Mouse (Mus musculus): Measurements from ENCODE around the gene Krt9. TPM values are rescaled to one million over a fixed set of nuclear protein-coding genes. Genes with fewer than 3 reads are reported as not detected.

Krt9 gene
- polyA plus RNA-seq, 3 experiments from 2014 or later, result not detected

DNA sequence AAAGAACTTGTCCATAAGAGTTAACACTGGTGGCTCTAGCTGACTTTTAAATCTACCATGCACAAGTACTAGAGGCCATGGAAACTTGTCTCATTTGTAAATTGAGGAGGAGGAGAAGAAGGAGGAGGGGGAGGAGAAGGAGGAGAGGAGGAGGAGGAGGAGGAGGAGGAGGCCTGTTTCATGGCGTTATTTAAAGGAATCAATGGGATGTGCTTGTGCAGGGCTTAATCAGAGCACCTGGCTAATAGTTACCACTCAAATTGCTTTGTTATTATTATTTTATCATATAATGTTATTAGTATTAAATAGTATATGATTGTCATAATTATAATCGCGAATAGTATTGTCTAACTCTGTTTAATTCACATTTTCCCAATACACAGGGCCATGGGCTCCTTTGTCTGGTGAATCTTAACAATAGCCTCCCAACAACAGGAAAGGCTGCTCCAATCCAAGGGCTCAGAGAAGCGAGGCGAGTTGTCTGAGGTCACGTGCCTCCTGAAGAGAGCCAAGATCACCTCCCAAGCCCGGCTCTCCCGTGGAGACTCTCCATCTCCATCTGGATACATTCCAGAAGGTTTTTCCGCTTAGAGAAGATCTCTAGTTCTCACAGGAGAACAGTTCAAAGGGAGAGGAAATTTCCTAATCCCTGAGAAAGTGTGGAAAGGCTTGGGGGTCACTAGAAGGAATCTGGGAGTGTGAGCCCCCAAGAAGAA is 44.3 kb downstream of the Krt9 start, which contains the start of gene Krt19:
TSS of gene Krt19 (minus strand) at position 51 of the 716 bp plus-strand sequence.
- no peak for ATAC-seq

- no peak for ATAC-seq
Measured at GRCm38 (mm10) chr11:100147566-100148353, 45.3 kb downstream of the Krt9 start.

- no peak for ATAC-seq
Measured at GRCm38 (mm10) chr11:100145858-100146560, 47.0 kb downstream of the Krt9 start.

DNA sequence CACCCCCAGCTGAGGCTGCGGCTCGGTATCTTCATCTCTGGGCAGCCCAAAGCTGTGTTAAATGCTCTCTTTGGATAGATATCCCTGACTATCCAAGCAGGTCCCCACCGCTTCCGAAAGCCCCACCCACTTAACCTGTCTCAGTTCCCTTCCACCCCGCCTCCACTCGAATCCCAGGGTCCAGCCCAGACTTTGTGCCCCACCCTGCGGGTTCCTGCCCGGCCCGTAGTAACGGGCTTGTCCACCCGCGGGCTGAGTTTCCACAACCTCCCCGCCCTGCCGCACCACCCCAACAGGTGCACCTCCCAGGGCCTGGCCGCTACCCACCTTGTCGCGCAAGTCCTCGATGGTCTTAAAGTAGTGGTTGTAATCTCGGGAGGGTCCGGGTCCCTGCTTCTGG is 47.9 kb downstream of the Krt9 start:
- no peak for ATAC-seq

- no peak for ATAC-seq
Measured at GRCm38 (mm10) chr11:100140966-100141365, 52.1 kb downstream of the Krt9 start.

- no peak for ATAC-seq
Measured at GRCm38 (mm10) chr11:100139391-100139790, 53.7 kb downstream of the Krt9 start.

DNA sequence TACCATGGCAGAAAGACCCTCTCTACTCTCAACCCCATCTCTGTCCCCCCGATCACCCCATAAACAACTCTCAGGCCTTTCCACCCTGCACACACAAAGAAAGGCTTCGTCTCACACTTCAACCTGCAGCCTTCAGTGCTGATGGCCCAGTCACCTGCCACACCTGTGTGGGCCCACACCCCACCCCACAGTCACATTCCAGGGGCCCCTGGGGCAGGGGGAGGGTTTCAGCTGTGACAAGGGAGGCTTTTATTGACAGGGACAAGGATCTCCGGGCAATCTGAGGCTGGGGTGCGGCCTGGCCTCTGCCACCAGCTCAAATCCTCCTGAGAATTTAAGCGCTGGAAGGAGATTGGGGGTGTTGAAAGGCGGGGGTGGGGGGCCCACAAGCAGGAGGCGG is 54.2 kb downstream of the Krt9 start:
- no peak for ATAC-seq

DNA sequence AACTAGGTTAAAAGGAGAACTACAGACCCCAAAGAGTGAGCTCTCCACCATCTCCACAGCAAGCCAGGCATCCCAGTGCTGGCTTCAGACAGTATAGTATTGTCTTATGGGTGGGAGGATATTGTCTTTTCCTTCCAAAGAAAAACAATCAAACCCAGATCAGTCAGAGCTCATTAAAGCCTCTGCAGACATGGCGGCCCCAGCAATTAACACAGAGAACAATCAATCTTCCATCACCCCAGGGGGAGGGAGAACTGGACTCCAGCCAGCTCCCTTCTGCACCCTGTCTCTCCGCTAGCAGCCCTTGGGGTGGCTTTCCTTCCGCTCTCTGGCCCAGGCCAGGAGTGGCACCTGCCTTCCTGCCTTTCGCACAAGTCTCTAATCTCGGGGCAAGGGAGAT is 55.4 kb downstream of the Krt9 start:
- ATAC-seq, result no peak

Other genes starting within 250 kb of the Krt9 start
- not detected for gene Krtap9-5, start 244.8 kb downstream of the Krt9 start, polyA plus RNA-seq (2017; shearing (Covaris generic))
- not detected for gene Krtap29-1, start 214.2 kb downstream of the Krt9 start, polyA plus RNA-seq (2017; shearing (Covaris generic))
- not detected for gene Krtap16-1, start 206.6 kb downstream of the Krt9 start, polyA plus RNA-seq (2017; shearing (Covaris generic))
- not detected for gene Krtap17-1, start 199.3 kb downstream of the Krt9 start, polyA plus RNA-seq (2017; shearing (Covaris generic))
- gene Krt33a, start 177.0 kb downstream of the Krt9 start, polyA plus RNA-seq (2017; shearing (Covaris generic)), result not detected
- not detected for gene Krt33b, start 163.4 kb downstream of the Krt9 start, polyA plus RNA-seq (2017; shearing (Covaris generic))
- not detected for gene Krt34, start 151.7 kb downstream of the Krt9 start, polyA plus RNA-seq (2017; shearing (Covaris generic))
- not detected for gene Krt31, start 142.7 kb downstream of the Krt9 start, polyA plus RNA-seq (2017; shearing (Covaris generic))
- gene Krt32, start 105.0 kb downstream of the Krt9 start, polyA plus RNA-seq (2017; shearing (Covaris generic)), result not detected
- not detected for gene Krt35, start 97.0 kb downstream of the Krt9 start, polyA plus RNA-seq (2017; shearing (Covaris generic))
- not detected for gene Krt36, start 87.6 kb downstream of the Krt9 start, polyA plus RNA-seq (2017; shearing (Covaris generic))
- gene Krt13, start 71.7 kb downstream of the Krt9 start, polyA plus RNA-seq (2017; shearing (Covaris generic)), result not detected
- gene Krt15, start 57.3 kb downstream of the Krt9 start, polyA plus RNA-seq (2017; shearing (Covaris generic)), result not detected
- not detected for gene Krt19, start 44.6 kb downstream of the Krt9 start, polyA plus RNA-seq (2017; shearing (Covaris generic))
- gene Krt14, start 14.3 kb upstream of the Krt9 start, polyA plus RNA-seq (2017; shearing (Covaris generic)), result not detected
- gene Krt16, start 55.7 kb upstream of the Krt9 start, polyA plus RNA-seq (2017; shearing (Covaris generic)), result not detected
- gene Krt17, start 67.8 kb upstream of the Krt9 start, polyA plus RNA-seq (2017; shearing (Covaris generic)), result 1 to 10 TPM; 1.8 to 4.5 (median 2.1) TPM
- gene Krt42, start 76.6 kb upstream of the Krt9 start, polyA plus RNA-seq (2017; shearing (Covaris generic)), result not detected
- 1,000 to 10,000 TPM; 1,938 to 3,125 (median 2,500) TPM for gene Eif1, start 126.6 kb upstream of the Krt9 start, polyA plus RNA-seq (2017; shearing (Covaris generic))
- not detected for gene Gast, start 141.2 kb upstream of the Krt9 start, polyA plus RNA-seq (2017; shearing (Covaris generic))
- gene Hap1, start 162.9 kb upstream of the Krt9 start, polyA plus RNA-seq (2017; shearing (Covaris generic)), result 1 to 10 TPM in 1 of 3 experiments, under 1 TPM in 2; 0.55 to 1.1 (median 0.70) TPM
- 1 to 10 TPM in 1 of 3 experiments, under 1 TPM in 1, not detected in 1; 0.36 to 1.4 TPM for gene Jup, start 204.5 kb upstream of the Krt9 start, polyA plus RNA-seq (2017; shearing (Covaris generic))
- gene P3h4, start 221.6 kb upstream of the Krt9 start, polyA plus RNA-seq (2017; shearing (Covaris generic)), result under 1 TPM in 1 of 3 experiments, not detected in 2; 0.92 TPM
- 1 to 10 TPM in 1 of 3 experiments, not detected in 2; 2.9 TPM for gene Fkbp10, start 222.5 kb upstream of the Krt9 start, polyA plus RNA-seq (2017; shearing (Covaris generic))
- gene Nt5c3b, start 248.6 kb upstream of the Krt9 start, polyA plus RNA-seq (2017; shearing (Covaris generic)), result 100 to 1,000 TPM; 124 to 134 (median 127) TPM
- gene Klhl10, start 248.7 kb upstream of the Krt9 start, polyA plus RNA-seq (2017; shearing (Covaris generic)), result under 1 TPM in 2 of 3 experiments, not detected in 1; 0.41 to 0.47 TPM

All from inflammation-experienced regulatory T-cells, adult 6 months (primary cell).